ENCODE assay signal across 9 mouse cellular contexts in genomic region chr13:73683682-73684081, GRCm38 (mm10). TPM values are rescaled to one million over a fixed set of nuclear protein-coding genes. Genes with fewer than 3 reads are reported as not detected.
A peak's percentile ranks its signal among the peaks of the same experiment; 100 is the strongest.
DNase-seq lines count a peak whose midpoint lies in the region; ATAC-seq lines count a peak whose summit lies in the region.
"Had no signal": no experiment of that assay in that cellular context is flagged by ENCODE, and none has a peak within 500 bp of the region (broad histone marks: within the 10 kb centered on the region; RNA-seq: fewer than 3 reads in every experiment).

No protein-coding gene starts in this region.

- peaks cover 3% of the 10 kb centered on the region; the same call in 1 of the 2 replicates for H3K4me1 ChIP-seq in kidney, embryonic 16.5 days (ENCODE audit: insufficient read depth, low read length)

- H3K9ac ChIP-seq in kidney, embryonic 16.5 days (replicated peaks; ENCODE audit: low read length), result no peak overlapping the region

- no peak for ATAC-seq in kidney, embryonic 16.5 days (ENCODE audit: low FRiP score, low TSS enrichment)
- ATAC-seq in megakaryocyte progenitor cell, adult 5-6 weeks (replicated peaks; ENCODE audit: poor library complexity), result peak; percentile 93

- no peaks in the 10 kb centered on the region for H3K36me3 ChIP-seq in kidney, embryonic 16.5 days (ENCODE audit: insufficient read depth, low read length)

- no peak overlapping the region for H3K27ac ChIP-seq in kidney, embryonic 16.5 days (ENCODE audit: low read length)
- H3K27ac ChIP-seq: kidney, postnatal 0 days; macrophage had no signal

- WGBS in kidney, embryonic 16.5 days, result 88% methylated on average over 11 of the region's 11 CpGs

- H3K4me3 ChIP-seq in kidney, embryonic 16.5 days (ENCODE audit: low read length), result no peak overlapping the region

- H3K4me2 ChIP-seq in kidney, embryonic 16.5 days (replicated peaks; ENCODE audit: low read depth, low read length), result no peak overlapping the region

- H3K9me3 ChIP-seq in kidney, embryonic 16.5 days (ENCODE audit: low read length), result no peaks in the 10 kb centered on the region

- peak; percentile 58 for DNase-seq in kidney, adult 18-20 months
- DNase-seq in adrenal gland, postnatal 25 days, result peak; percentile 23
- DNase-seq in heart, adult 9 months (ENCODE audit: low spot score in 2 of 2), result peak; percentile 17 to 35
- no peak for DNase-seq in embryo, embryonic 10 days (ENCODE audit: low spot score)
- no peak for DNase-seq in thymus, adult 18-20 months

- no peaks in the 10 kb centered on the region for H3K27me3 ChIP-seq in kidney, embryonic 16.5 days (ENCODE audit: insufficient read depth, low read length)

RNA-seq across cellular contexts. Expression of gene Slc6a18, which starts 5.9 kb away (rescaled TPM):
- 34.6 and 38.4 TPM in 2 replicates for polyA plus RNA-seq in kidney, embryonic 16.5 days (2015; fragmentation: Nextera tagmentation; extraction: Ambion mirVana)
- total RNA-seq in adrenal gland, postnatal 25 days (2021), result not detected in 2 replicates
- not detected in 2 replicates for total RNA-seq in megakaryocyte progenitor cell, adult 5-6 weeks (2015)
- not detected in 2 replicates for total RNA-seq in megakaryocyte progenitor cell, adult 5-6 weeks (2017)
- polyA plus RNA-seq: macrophage had no signal

RNA-seq across cellular contexts. Expression of gene Slc6a19, which starts 21.0 kb away (rescaled TPM):
- polyA plus RNA-seq in kidney, embryonic 16.5 days (2015; fragmentation: Nextera tagmentation; extraction: Ambion mirVana), result 2.1 and 2.3 TPM in 2 replicates
- 0.24 and 0.36 TPM in 2 replicates for total RNA-seq in adrenal gland, postnatal 25 days (2021)
- total RNA-seq in megakaryocyte progenitor cell, adult 5-6 weeks (2015), result not detected in 2 replicates
- total RNA-seq in megakaryocyte progenitor cell, adult 5-6 weeks (2017), result not detected in 2 replicates

RNA-seq across cellular contexts. Expression of gene Slc12a7, which starts 49.2 kb away (rescaled TPM):
- polyA plus RNA-seq in kidney, embryonic 16.5 days (2015; fragmentation: Nextera tagmentation; extraction: Ambion mirVana), result 27.0 and 28.1 TPM in 2 replicates
- total RNA-seq in adrenal gland, postnatal 25 days (2021), result 40.0 and 48.2 TPM in 2 replicates
- total RNA-seq in megakaryocyte progenitor cell, adult 5-6 weeks (2015), result 4.3 and 7.5 TPM in 2 replicates
- total RNA-seq in megakaryocyte progenitor cell, adult 5-6 weeks (2017), result 3.4 and 3.6 TPM in 2 replicates

RNA-seq across cellular contexts. Expression of gene Tert, which starts 57.0 kb away (rescaled TPM):
- 6.6 and 8.0 TPM in 2 replicates for polyA plus RNA-seq in kidney, embryonic 16.5 days (2015; fragmentation: Nextera tagmentation; extraction: Ambion mirVana)
- total RNA-seq in adrenal gland, postnatal 25 days (2021), result 9.4 and 10.6 TPM in 2 replicates
- total RNA-seq in megakaryocyte progenitor cell, adult 5-6 weeks (2015), result 0.10 and 1.6 TPM in 2 replicates
- 0.21 and 0.41 TPM in 2 replicates for total RNA-seq in megakaryocyte progenitor cell, adult 5-6 weeks (2017)
- polyA plus RNA-seq: macrophage had no signal

Comparison
In these comparisons a context has a peak if more than half of its experiments do, and no peak if none do; other contexts are left out.
1. DNase-seq: peak in kidney, adult 18-20 months (single experiment), adrenal gland, postnatal 25 days (single experiment) and heart, adult 9 months (2 of 2); none in embryo, embryonic 10 days (single experiment) and thymus, adult 18-20 months (0 of 2).